Mouse (Mus musculus) adrenal gland, adult 8-10 months (tissue): ENCODE measurements around the gene Npy1r. TPM values are rescaled to one million over a fixed set of nuclear protein-coding genes. Genes with fewer than 3 reads are reported as not detected.

Experiments
- DNase-seq: peaks from one replicate; pipeline ENCODE4 v3.0.0; 2022
- total RNA-seq, 4 experiments: library from RNA; stranded (reverse); gene quantifications; 2 replicates each; pipeline ENCODE4 v1.2.4; 2022

The Npy1r gene
- total RNA-seq, result 1 to 10 TPM; 2.3 to 5.9 (median 3.7) TPM

GRCm38 (mm10) chr8:66696970-66697843, at the start of gene Npy1r:
TSS of gene Npy1r (plus strand) at chr8:66697192.
- peak; percentile 26 for DNase-seq

- DNase-seq, result no peak
These were observed 15.7 kb upstream of the Npy1r start for GRCm38 (mm10) chr8:66681261-66681660.

GRCm38 (mm10) chr8:66687511-66688329, 9.3 kb upstream of the Npy1r start, which contains the start of gene Npy5r:
TSS of gene Npy5r (minus strand) at chr8:66688128.
- DNase-seq, result no peak

- no peak for DNase-seq
These were observed 8.6 kb upstream of the Npy1r start for GRCm38 (mm10) chr8:66688395-66688794.

GRCm38 (mm10) chr8:66688799-66689198, 8.2 kb upstream of the Npy1r start:
- DNase-seq, result no peak

- no peak for DNase-seq
These were observed 6.6 kb upstream of the Npy1r start for GRCm38 (mm10) chr8:66690402-66690801.

- DNase-seq, result no peak
These were observed 1.0 kb downstream of the Npy1r start for GRCm38 (mm10) chr8:66698011-66698410.

GRCm38 (mm10) chr8:66698782-66699181, 1.8 kb downstream of the Npy1r start:
- DNase-seq, result no peak

- no peak for DNase-seq
These were observed 17.5 kb downstream of the Npy1r start for GRCm38 (mm10) chr8:66714324-66714975.

- no peak for DNase-seq
These were observed 25.8 kb downstream of the Npy1r start for GRCm38 (mm10) chr8:66722835-66723234.

- DNase-seq, result no peak
These were observed 32.5 kb downstream of the Npy1r start for GRCm38 (mm10) chr8:66729446-66729845.

GRCm38 (mm10) chr8:66731957-66732356, 35.0 kb downstream of the Npy1r start:
- DNase-seq, result no peak

- no peak for DNase-seq
These were observed 45.4 kb downstream of the Npy1r start for GRCm38 (mm10) chr8:66742359-66742758.

GRCm38 (mm10) chr8:66745612-66746011, 48.6 kb downstream of the Npy1r start:
- no peak for DNase-seq

GRCm38 (mm10) chr8:66751621-66752020, 54.6 kb downstream of the Npy1r start:
- no peak for DNase-seq

- no peak for DNase-seq
These were observed 59.2 kb downstream of the Npy1r start for GRCm38 (mm10) chr8:66756161-66756560.

Other genes with a start within 250 kb of the Npy1r start
- gene Tma16, start 210.7 kb upstream of the Npy1r start, total RNA-seq, result 1 to 10 TPM; 6.0 to 8.4 (median 7.2) TPM
- gene Tktl2, start 185.4 kb upstream of the Npy1r start, total RNA-seq, result not detected
- gene Npy5r, start 9.1 kb upstream of the Npy1r start, total RNA-seq, result under 1 TPM; 0.23 to 0.38 (median 0.29) TPM
- 10 to 100 TPM; 13.1 to 16.1 (median 14.5) TPM for gene Naf1, start 163.0 kb downstream of the Npy1r start, total RNA-seq